Mouse (Mus musculus): ENCODE data around the gene Cript. TPM values are rescaled to one million over a fixed set of nuclear protein-coding genes. Genes with fewer than 3 reads are reported as not detected.

The Cript gene
- polyA plus RNA-seq, 1 experiment from 2014 or later, result 138 TPM

DNA sequence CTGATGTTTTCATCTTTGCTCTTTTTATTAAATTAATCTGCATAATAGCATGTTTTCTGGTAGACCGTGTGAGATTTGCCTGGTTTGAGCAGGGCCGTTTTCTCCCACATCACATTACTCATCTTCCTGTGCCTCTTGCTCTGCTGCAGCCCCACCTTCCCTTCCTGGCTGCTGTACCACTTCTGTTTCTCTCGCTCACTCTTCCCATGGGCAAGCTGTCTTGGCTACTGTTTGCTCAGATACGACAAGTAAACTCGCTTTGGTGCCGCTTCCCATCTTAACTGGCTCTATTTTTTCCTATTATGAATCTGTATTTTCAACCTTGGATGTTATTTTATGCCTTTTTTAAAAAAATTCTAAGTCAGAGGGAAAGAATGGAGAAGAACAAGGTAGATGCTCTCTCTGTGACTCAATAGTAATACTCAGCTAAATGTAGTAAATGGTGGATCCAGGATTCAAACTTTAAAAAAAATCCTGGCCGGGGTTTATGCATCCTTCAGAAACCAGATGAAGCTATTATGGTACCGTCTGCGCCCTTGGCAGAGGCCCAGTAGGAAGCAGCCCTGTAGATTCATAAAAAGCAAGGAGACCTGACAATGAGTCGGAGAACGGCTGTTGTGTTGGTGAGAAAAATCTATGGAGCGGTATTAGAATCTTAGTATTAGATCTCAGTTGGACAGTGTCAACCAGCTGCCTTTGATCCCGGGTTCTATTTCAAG is 13.9 kb upstream of the Cript start:
- Histone ChIP-seq H3K4me1 (replicated peaks) (no peaks in the 10 kb centered on the region), H3K4me2 (replicated peaks) (no peak overlapping the region), H3K27me3 (replicated peaks) (no peaks in the 10 kb centered on the region), H3K9me3 (no peaks in the 10 kb centered on the region), H3K9ac (no peak overlapping the region), H3K27ac (no peak overlapping the region), H3K4me3 (replicated peaks) (no peak overlapping the region), H3K36me3 (peaks cover 7% of the 10 kb centered on the region; the same call in 1 of the 2 replicates)
- ATAC-seq, result no peak
- WGBS, result 78% methylated on average over 13 of the region's 13 CpGs

DNA sequence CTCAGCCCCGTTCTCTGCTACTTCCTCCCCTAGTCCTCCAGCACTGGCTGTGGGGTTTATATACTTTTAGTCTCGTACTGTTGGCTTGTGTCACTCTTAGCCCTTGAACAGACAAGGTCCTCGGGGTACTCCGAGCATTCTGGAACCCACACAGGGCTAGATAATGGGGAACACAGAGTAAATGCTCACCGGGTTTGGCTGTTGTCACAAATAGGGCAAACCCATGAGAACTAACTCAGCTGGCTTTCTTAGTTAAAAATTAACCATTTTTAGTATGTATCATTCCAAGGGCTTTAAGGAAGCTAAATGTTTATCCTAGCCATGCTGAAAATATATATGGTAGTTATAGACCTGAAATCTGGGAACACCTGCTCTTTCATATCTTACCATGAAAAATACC is 5.7 kb upstream of the Cript start:
- H3K36me3 ChIP-seq, result peaks cover 6% of the 10 kb centered on the region; the same call in 1 of the 2 replicates
- peak overlapping the region; percentile 34; the same call in 1 of the 2 replicates for H3K27ac ChIP-seq
- 0 out of 2 replicates have a peak overlapping the region, but pooled peaks have one; percentile 9 for H3K4me2 ChIP-seq (replicated peaks)
- no peak overlapping the region for H3K4me3 ChIP-seq (replicated peaks)
- H3K9ac ChIP-seq, result no peak overlapping the region
- WGBS, result 69% methylated on average over 5 of the region's 5 CpGs
- H3K9me3 ChIP-seq, result no peaks in the 10 kb centered on the region
- H3K27me3 ChIP-seq (replicated peaks), result no peaks in the 10 kb centered on the region
- ATAC-seq, result peak; percentile 66
- H3K4me1 ChIP-seq (replicated peaks), result no peaks in the 10 kb centered on the region; the same call in 1 of the 2 replicates

DNA sequence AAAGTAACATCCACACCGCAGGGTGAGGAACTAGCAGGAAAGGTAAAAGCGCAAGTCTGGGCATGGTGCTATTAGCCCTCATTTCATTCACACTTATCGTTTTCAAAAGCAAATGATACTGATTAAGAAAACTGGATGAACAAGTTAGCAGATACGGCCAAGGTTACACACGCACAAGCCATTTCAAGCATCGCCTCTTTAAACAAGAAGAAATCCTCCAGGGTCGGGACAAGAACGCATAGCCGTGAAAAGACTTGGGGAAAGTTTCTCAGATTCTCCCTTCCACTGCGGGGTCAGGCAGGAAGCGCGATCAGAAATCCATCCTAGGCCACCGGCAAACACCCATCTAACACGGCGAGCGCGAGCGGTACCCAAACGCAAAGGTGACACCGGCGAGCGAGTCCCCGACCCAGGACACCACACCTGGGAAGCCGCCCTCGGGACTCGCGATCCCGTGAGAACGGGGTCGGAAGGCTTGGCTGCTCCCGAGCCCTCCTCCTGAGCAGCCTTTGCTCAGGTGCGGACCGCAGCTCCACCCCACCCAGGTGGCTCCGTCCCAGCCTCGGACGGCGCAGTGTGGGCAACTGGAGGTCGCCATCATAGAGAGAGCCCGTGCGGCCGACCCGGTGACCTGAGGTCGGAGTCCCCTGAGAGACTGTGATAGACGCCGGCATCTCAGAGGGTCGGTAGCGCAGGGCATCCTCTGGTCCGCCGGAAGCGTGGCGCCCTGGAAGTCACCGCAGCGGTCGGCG is 683 bp upstream of the Cript start:
- Histone ChIP-seq H3K27ac (peak overlapping the region; percentile 48), H3K36me3 (peaks cover 5% of the 10 kb centered on the region), H3K4me1 (replicated peaks) (no peaks in the 10 kb centered on the region), H3K9me3 (no peaks in the 10 kb centered on the region), H3K4me3 (replicated peaks) (peak overlapping the region; percentile 75), H3K9ac (peak overlapping the region; percentile 58), H3K4me2 (replicated peaks) (peak overlapping the region; percentile 93), H3K27me3 (replicated peaks) (no peaks in the 10 kb centered on the region)
- peak; percentile 85 for ATAC-seq
- under 1% methylated on average over 55 of the region's 55 CpGs for WGBS

GRCm38 (mm10) chr17:87036141-87037073 is 11.1 kb downstream of the Cript start:
- 46% methylated on average over 10 of the region's 10 CpGs for WGBS
- 0 out of 2 replicates have a peak, but pooled peaks cover 7% of the 10 kb centered on the region for H3K36me3 ChIP-seq
- no peaks in the 10 kb centered on the region for H3K4me1 ChIP-seq (replicated peaks)
- H3K9ac ChIP-seq, result no peak overlapping the region
- no peak overlapping the region for H3K4me2 ChIP-seq (replicated peaks)
- no peak overlapping the region for H3K4me3 ChIP-seq (replicated peaks)
- no peaks in the 10 kb centered on the region for H3K9me3 ChIP-seq
- no peaks in the 10 kb centered on the region for H3K27me3 ChIP-seq (replicated peaks)
- H3K27ac ChIP-seq, result no peak overlapping the region
- peak; percentile 84 for ATAC-seq

DNA sequence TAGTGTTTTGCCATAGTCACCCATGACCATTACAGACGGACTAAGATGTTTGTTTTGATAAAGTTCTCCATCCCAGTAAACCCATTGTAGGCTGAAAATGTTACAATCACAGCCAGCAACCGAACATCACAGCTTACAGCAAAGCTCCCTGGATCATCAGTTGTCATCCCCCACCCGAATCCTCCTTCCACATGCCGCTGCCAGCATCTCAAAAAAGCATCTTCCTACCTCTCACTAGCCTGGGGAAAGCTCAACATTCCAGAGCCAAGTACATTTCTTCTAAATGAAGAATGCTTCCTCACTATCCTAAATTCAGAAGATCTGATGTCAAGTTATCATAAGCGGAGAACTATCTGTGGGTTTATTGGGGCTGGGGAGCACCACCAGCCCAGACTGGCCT is 13.1 kb downstream of the Cript start:
- 81% methylated on average over 5 of the region's 5 CpGs for WGBS
- no peak overlapping the region for H3K9ac ChIP-seq
- no peak overlapping the region for H3K27ac ChIP-seq
- no peaks in the 10 kb centered on the region for H3K9me3 ChIP-seq
- no peak for ATAC-seq
- H3K4me2 ChIP-seq (replicated peaks), result no peak overlapping the region
- no peaks in the 10 kb centered on the region for H3K27me3 ChIP-seq (replicated peaks)
- no peaks in the 10 kb centered on the region for H3K4me1 ChIP-seq (replicated peaks)
- H3K36me3 ChIP-seq, result 0 out of 2 replicates have a peak, but pooled peaks cover 6% of the 10 kb centered on the region
- H3K4me3 ChIP-seq (replicated peaks), result no peak overlapping the region

- Histone ChIP-seq H3K27ac (no peak overlapping the region), H3K27me3 (replicated peaks) (no peaks in the 10 kb centered on the region), H3K4me2 (replicated peaks) (no peak overlapping the region), H3K9me3 (no peaks in the 10 kb centered on the region), H3K9ac (no peak overlapping the region), H3K4me3 (replicated peaks) (no peak overlapping the region), H3K4me1 (replicated peaks) (no peaks in the 10 kb centered on the region), H3K36me3 (no peaks in the 10 kb centered on the region)
- 68% methylated on average over 19 of the region's 19 CpGs for WGBS
- ATAC-seq, result no peak
These were observed 16.4 kb downstream of the Cript start for GRCm38 (mm10) chr17:87041739-87042138.

DNA sequence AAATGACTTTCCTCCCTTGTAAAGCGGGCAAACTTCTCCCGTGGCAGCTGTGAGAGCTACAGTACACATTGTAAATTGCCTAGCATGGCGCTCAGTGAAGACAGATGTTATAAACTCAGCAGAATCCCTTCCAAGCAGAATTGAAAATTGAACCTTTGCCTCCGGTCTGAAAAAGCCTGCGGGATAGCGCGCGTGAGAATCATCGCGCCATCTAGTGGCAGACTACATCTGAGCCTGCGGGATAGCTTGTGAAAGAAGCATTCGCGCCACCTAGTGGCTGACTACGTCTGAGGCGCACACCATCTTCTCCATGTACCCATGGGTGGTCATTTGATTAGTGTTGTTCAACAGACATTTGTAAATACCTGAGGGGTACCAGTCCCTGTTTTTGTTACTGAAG is 19.0 kb downstream of the Cript start:
- Histone ChIP-seq H3K27ac (no peak overlapping the region), H3K9ac (no peak overlapping the region), H3K36me3 (no peaks in the 10 kb centered on the region), H3K4me3 (replicated peaks) (no peak overlapping the region), H3K9me3 (no peaks in the 10 kb centered on the region), H3K27me3 (replicated peaks) (no peaks in the 10 kb centered on the region), H3K4me1 (replicated peaks) (no peaks in the 10 kb centered on the region), H3K4me2 (replicated peaks) (no peak overlapping the region)
- peak; percentile 87 for ATAC-seq
- 1% methylated on average over 15 of the region's 15 CpGs for WGBS

GRCm38 (mm10) chr17:87044796-87045195 is 19.4 kb downstream of the Cript start:
- Histone ChIP-seq H3K9ac (no peak overlapping the region), H3K27me3 (replicated peaks) (no peaks in the 10 kb centered on the region), H3K4me1 (replicated peaks) (no peaks in the 10 kb centered on the region), H3K4me3 (replicated peaks) (no peak overlapping the region), H3K27ac (no peak overlapping the region), H3K4me2 (replicated peaks) (no peak overlapping the region), H3K9me3 (no peaks in the 10 kb centered on the region), H3K36me3 (no peaks in the 10 kb centered on the region)
- peak; percentile 41; the same call in 1 of the 2 replicates for ATAC-seq
- WGBS, result 79% methylated on average over 8 of the region's 8 CpGs

GRCm38 (mm10) chr17:87049696-87050095 is 24.3 kb downstream of the Cript start:
- H3K4me3 ChIP-seq (replicated peaks), result no peak overlapping the region
- H3K9ac ChIP-seq, result no peak overlapping the region
- H3K36me3 ChIP-seq, result no peaks in the 10 kb centered on the region
- H3K4me2 ChIP-seq (replicated peaks), result no peak overlapping the region
- no peaks in the 10 kb centered on the region for H3K9me3 ChIP-seq
- ATAC-seq, result no peak
- H3K27ac ChIP-seq, result no peak overlapping the region
- H3K27me3 ChIP-seq (replicated peaks), result no peaks in the 10 kb centered on the region
- no peaks in the 10 kb centered on the region for H3K4me1 ChIP-seq (replicated peaks)
- 55% methylated on average over 5 of the region's 5 CpGs for WGBS

GRCm38 (mm10) chr17:87050469-87051175 is 25.3 kb downstream of the Cript start:
- Histone ChIP-seq H3K36me3 (no peaks in the 10 kb centered on the region), H3K4me1 (replicated peaks) (peaks cover 6% of the 10 kb centered on the region), H3K4me3 (replicated peaks) (no peak overlapping the region), H3K27me3 (replicated peaks) (no peaks in the 10 kb centered on the region), H3K9ac (no peak overlapping the region), H3K4me2 (replicated peaks) (no peak overlapping the region), H3K9me3 (no peaks in the 10 kb centered on the region), H3K27ac (no peak overlapping the region)
- ATAC-seq, result peak; percentile 59; the same call in 1 of the 2 replicates
- WGBS, result 51% methylated on average over 9 of the region's 9 CpGs

DNA sequence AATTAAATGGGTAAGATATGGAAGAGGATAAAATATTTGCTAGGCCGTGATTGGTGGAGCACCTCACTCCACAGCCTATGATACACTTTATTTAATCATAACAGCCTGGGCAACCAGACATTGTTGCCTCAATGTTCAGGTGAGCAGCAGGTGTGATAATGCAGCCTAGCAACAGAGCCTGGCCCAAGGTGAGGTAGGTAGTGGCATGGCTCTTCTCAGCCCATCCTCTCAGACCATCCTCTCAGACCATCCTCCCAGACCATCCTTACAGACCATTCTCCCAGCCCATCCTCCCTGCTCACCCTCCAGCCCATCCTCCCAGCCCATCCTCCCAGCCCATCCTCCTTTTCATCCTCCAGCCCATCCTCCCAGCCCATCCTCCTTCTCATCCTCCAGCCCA is 26.3 kb downstream of the Cript start:
- Histone ChIP-seq H3K4me3 (replicated peaks) (no peak overlapping the region), H3K27me3 (replicated peaks) (no peaks in the 10 kb centered on the region), H3K4me2 (replicated peaks) (no peak overlapping the region), H3K27ac (no peak overlapping the region), H3K36me3 (no peaks in the 10 kb centered on the region), H3K4me1 (replicated peaks) (peaks cover 9% of the 10 kb centered on the region), H3K9me3 (no peaks in the 10 kb centered on the region), H3K9ac (no peak overlapping the region)
- ATAC-seq, result no peak
- WGBS, result 96% methylated on average over 1 of the region's 1 CpGs
